Mouse (Mus musculus): ENCODE measurements around the gene Ndnf. TPM values are rescaled to one million over a fixed set of nuclear protein-coding genes. Genes with fewer than 3 reads are reported as not detected.

Gene Ndnf
- total RNA-seq, 2 experiments from 2014 or later = 29.8 to 36.6 TPM

DNA sequence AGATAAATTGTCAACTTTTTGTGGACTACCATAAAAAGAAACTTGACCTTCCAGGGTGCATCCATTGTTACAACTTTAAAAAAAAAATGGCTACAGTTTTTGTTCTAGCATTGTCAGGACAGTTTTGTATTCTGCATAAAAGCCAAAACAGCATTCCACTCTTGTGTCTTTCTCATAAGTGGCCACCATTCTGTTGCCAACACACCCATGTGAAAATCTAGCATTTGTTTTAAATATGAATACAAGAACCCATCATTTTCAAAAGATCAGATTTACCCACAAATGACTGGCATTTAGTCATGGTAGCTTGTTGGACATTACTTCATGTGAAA lies 72.4 kb downstream of the Ndnf start:
- no peak for DNase-seq (ENCODE audit: low spot score in 2 of 2)

DNA sequence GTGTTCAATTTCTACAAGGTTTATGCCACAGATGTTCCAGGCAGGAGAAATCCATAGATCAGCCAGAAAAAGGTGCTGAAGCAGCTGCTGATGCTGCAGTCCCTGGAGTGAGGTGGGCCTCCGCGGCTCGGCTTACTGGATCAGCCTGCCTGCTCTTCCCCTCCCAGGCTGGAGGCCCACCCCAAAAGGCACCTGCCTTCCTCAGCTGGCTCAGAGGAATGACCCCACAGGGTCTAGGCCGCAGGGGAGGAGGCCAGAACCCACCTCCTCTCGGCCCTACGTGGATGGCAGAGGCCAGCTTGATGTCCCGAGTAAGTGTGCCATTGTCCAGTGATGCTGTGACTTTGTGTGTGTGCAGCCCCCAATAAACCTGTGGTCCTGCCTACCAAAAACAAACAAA lies 86.8 kb downstream of the Ndnf start:
- no peak for DNase-seq (ENCODE audit: low spot score in 2 of 2)

DNA sequence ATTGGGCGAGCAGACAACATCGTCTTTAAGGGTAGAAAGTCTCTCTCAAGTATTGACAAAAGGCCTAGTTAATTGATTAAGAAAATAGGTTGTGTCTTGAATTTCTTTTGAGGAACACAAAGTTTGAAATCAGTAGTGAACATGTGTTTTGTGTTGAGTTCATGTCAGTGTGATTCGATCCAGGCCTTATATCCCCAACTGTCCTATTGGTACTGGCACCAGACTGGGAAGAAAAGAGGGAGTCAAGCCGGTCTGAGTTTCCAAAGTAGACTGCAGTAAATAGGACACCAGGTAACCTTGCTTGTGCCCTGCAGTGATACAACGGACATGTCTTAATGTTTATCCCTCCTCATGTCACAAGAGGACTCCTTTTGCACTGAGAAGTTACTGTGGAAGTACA lies 87.8 kb downstream of the Ndnf start:
- DNase-seq (ENCODE audit: low spot score in 2 of 2) = no peak

DNA sequence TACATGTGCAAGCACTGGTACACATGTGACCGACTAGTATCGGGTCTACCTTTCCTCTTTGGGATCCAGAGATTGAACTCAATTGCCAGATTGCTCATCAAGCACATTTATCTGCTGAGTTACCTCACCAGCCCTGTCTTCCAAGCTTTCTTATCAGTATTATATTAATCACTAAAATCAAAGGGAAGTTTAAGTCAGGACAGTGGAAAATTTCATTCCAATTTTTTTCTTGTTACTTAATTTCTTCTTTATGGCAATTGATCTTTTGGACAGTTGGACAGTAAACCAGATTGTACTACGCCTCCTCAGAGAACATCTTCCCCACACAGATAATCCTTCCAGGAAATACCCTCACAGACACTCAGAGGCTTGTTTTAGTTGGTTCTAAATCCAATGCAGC lies 88.7 kb downstream of the Ndnf start:
- no peak for DNase-seq (ENCODE audit: low spot score in 2 of 2)

Other genes with a start within 250 kb of the Ndnf start
- not detected for gene Tnip3, start 146.3 kb upstream of the Ndnf start, total RNA-seq (2021)
- gene Prdm5, start 107.4 kb downstream of the Ndnf start, total RNA-seq (2021) = 10 to 100 TPM in 1 of 2 experiments, 1 to 10 TPM in 1; 9.5 to 10.2 TPM

Measured in layer of hippocampus, postnatal 10 days (tissue).